Mouse (Mus musculus) layer of hippocampus, adult 9-11 months (tissue): ENCODE results near the gene Glb1.

ENCODE experiments used
- DNase-seq: peaks from one replicate; pipeline ENCODE4 v3.0.0; 2022

Glb1 gene

GRCm38 (mm10) chr9:114446887-114447286, 46.0 kb downstream of the Glb1 start:
- no peak for DNase-seq

DNA sequence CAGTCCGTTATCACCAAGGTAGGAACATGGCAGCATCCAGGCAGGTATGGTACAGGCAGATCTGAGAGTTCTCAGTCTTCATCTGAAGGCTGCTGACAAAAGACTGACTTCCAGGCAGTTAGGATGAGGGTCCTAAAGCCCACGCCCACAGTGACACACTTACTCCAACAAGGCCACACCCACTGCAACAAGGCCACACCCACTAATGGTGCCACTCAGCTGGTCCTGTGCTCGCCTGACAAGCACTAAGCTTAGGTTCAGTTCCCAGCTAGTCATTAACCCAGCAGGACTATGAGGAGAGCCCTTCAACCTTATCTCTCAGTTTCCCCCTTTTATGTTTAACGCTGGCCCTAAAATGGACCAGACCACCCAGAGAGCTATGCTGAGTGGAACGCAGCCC, 47.8 kb downstream of the Glb1 start:
- DNase-seq: no peak

DNA sequence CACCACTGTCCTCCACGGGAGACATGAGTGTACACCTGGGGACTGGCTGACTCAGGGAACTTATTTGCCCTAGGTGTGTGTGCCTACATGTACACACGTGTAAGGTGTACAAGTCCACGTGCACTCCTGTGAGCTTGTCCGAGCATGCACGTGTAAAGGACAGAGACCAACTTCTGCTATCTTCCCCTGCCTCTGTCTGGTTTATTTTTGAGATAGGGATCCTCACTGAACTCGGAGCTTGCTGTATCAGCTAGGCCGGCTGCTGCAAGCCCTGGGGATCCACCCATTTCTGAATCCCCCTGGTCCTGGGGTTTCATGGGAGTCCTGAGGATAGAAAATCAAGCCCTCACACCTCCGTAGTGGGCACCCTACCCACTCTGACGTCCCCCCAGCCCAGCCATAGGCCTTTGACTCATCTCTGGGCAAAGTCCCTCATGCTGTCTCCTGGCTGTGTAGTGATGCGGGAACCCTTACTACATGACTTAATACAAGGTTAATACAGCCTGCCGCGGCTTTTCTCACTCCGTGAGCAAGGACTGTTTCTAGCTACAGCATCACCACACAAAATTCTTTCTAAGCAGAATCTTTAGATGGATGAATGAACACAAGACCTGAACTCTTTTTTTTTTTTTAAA, 48.4 kb downstream of the Glb1 start:
- no peak for DNase-seq

DNA sequence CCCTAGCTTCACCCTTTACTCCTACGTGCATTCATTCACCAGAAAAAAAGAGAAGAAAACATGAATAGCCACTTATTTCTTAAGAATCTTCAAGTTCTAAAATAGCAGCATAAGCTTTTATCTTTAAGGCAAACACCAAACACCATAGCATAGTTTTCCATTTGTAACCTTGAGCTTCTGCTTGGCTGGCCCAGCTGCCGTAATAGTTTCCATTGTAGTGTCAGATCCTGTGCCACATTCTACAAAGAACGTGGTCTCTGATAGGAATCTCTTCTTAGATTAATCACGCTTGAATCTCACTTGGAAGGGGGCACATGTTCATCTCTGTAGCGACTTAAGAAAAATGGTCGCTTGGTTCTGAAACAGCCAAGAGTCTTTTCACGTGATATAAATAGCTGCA, 50.7 kb downstream of the Glb1 start:
- no peak for DNase-seq

GRCm38 (mm10) chr9:114452418-114452817, 51.5 kb downstream of the Glb1 start:
- no peak for DNase-seq

DNA sequence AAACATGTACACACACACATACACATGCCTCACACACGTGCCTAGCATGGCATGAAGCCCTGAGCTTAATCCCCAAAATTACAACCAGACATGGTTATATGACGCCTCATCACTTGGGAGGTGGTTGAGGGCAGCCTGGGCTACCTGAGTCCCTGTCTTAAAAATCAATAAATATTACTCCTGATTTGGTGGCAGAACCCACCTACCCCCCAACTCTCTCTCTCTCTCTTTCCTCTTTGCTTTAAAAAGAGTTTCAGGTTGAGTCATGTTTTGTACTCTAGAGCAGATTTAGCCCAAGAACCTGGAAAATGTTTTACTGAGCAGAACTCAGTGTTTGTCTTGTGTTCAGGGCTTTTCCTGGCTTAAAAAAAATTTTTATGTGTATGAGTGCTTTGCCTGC, 54.5 kb downstream of the Glb1 start:
- no peak for DNase-seq

DNA sequence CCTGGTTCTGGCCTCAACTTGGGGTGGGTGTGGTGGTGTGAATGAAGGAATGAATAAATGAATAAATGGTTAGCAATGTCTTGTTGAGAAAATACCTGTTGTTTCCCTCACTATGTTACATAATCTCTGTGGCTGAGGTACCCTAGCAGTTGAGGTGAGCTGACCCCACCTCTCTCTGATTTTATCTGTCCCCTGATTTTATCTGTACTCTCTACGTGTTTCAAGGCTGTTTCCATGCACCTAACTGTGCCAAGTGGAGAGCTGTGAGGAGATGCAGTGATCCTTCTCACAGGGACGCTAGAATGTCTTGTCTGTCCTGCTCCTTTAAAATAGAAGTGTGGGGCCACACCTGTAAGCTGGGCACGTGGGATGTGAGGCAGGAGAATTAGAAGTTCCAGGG, 57.6 kb downstream of the Glb1 start:
- no peak for DNase-seq

GRCm38 (mm10) chr9:114462569-114462968, 61.7 kb downstream of the Glb1 start:
- DNase-seq: no peak

DNA sequence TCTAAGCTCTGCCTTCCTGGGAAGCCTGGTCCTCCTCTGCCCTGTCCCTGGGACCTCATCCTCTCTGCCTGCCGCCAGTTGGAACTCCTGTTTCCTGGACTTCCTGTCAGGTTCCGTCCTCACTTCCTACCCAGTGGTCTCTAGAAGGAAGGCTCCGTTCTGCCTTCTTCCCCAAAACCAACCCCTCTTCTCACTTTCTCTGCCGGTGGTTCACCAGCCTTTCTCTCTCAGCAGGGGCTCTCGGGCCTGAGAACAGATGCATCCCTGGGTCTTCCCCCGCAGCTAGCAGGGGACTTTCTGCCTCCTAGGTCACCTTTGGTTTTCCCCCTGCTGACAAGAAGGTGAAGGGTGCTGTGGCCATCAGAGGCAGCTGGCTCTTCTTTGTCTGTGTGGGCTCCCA, 64.6 kb downstream of the Glb1 start:
- DNase-seq: no peak

- DNase-seq: no peak
Observed at GRCm38 (mm10) chr9:114466871-114467270, 66.0 kb downstream of the Glb1 start.

DNA sequence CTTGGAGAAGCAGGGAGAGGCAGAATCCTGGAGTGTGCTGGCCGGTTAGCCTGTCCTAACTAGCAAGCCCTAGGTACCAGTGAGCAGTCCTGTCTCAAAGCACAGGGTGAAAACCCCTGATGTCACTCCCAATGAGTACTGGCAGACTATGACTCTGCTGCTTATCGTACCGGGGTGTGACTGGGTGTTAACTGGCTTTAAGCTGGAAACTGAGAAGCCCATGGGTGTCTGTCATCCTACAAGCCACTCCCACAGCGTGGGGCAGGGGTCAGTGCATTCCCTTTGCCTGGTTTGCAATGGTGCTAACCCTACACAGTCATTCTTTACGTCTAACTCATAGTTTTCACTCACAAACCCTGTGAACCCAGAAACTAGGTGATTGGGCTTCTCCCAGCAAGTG, 67.3 kb downstream of the Glb1 start:
- no peak for DNase-seq

DNA sequence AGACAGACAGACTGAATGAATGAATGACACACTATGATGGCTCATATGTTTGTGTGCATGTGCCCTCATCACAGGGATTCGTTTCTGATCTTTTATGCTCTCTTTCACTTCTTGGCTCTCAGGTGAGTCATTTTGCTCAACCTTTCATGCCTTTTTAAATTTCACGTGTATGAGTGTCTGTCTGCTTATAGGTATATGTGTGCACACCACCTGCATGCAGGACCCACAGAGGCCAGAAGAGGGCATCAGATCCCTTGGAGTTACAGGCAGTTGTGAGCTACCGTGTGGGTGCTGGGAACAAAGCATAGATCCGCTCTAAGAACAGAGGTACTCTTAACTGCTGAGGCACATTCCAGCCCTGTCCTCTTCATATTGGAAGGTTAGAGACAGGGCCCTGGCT, 67.8 kb downstream of the Glb1 start:
- no peak for DNase-seq

- DNase-seq: no peak
Observed at GRCm38 (mm10) chr9:114471892-114472291, 71.0 kb downstream of the Glb1 start.

- DNase-seq: no peak
Observed at GRCm38 (mm10) chr9:114477019-114477418, 76.1 kb downstream of the Glb1 start.

DNA sequence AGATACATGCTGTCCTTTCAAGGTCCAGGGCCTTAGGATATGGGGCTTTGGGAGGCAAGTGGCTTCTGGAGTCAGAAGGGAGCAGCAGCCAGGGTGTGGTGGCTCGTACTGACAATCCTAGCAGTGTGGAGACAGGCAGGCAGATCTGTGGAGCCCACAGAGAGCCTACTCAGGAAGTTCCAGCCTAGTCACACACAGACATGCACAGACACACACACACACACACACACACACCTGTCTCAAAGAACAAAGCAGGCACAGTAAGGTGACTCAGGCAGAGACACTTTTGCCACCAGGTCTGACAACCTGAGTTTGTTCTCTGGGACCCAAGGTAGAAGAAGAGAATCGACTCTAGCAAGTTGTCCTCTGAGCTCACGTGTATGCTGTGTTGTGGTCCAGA, 80.1 kb downstream of the Glb1 start:
- no peak for DNase-seq

GRCm38 (mm10) chr9:114484771-114485170, 83.9 kb downstream of the Glb1 start:
- no peak for DNase-seq

GRCm38 (mm10) chr9:114486808-114487207, 85.9 kb downstream of the Glb1 start:
- DNase-seq: no peak

DNA sequence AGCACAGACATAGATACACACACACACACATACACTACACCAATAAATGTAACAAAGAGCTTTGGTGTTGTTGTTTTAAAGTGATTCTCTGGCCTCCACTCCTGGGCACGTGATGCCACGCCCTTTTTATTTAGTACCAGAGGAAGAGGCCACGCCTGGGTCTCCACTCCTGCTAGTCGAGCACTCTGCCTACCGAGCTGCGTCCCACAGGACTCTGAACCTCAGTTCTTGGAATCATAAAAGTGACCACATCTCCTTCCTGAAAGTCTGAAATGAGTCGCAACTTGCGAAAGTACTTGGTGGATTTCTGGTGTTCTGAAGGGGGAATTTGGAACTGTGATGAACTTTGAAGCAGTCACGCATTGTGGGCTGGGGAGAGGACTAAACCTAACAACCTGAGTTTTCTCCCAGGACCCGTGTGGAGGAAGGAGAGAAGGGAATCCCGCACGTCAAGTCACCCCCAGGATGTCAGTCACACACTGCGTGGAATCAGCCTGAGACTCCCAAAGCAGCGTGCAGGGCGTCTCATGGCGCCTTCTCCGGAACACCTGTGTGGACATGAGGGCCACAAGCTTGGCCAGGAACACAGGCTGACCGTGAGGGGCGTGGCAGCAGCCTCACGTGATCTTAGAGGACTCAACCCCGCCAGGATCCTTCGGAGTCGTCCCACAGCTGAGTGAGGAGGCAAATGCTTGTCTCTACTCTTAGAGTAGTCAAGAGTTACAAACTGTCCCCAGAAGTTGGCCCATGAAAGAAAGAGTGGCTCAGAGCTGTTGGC, 86.8 kb downstream of the Glb1 start:
- DNase-seq: no peak

GRCm38 (mm10) chr9:114496469-114496868, 95.6 kb downstream of the Glb1 start:
- no peak for DNase-seq

GRCm38 (mm10) chr9:114498218-114498617, 97.3 kb downstream of the Glb1 start:
- DNase-seq: peak; percentile 47

DNA sequence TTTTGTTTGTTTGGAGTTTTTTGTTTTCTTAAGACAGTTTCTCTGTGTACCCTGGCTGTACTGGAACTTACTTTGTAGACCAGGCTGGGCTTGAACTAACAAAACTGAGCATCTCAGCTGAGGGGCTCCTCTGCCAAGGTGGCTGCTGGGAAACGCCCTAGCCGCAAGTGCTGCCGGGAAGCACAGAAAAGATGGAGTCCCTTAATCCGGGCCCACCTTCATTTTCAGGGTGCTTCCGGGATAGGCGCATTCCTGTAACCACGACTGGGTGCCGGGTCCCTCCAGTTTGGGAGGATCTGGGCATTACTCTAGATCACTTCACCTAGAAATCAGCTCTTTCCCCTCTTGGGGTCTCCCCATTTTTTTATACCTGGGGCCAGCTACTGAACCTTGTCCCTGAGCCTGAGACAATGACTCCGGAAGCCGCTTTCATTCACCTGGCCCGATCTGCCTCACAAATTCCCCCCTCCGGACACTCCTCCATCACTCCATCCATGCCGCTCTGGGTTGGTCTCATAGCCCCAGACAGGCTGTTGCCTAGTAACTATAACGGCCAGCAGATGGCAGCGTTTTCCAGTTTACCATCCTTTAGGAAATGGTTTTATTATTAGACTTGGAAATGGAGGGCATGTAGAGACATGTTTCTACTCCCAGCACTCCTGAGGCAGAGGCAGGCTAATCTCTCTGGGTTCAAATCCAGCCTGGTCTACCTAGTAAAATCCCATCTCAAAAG, 99.1 kb downstream of the Glb1 start:
- peak; percentile 23 for DNase-seq

- no peak for DNase-seq
Observed at GRCm38 (mm10) chr9:114501111-114501510, 100.2 kb downstream of the Glb1 start.

DNA sequence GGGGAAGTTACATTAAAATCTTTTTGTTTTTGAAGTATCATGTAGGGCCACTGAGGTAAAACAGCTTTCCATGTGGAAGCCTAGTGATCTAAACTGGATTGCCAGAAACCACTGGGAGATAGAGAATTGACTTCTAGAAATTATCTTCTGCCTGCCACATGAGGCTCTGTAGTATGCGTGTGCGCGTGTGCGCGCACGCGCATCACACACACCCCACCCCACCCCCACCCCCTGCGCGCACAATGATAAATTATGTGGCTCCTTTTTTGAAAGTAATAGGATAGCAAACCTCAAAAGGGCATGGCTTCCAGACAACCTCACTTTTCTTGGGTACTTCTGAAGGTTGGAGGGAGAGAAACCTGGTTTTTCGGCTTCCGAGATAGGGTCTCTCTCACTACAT, 101.0 kb downstream of the Glb1 start:
- no peak for DNase-seq
